23 mouse cellular contexts compared by ENCODE assay signal in the genomic region with DNA sequence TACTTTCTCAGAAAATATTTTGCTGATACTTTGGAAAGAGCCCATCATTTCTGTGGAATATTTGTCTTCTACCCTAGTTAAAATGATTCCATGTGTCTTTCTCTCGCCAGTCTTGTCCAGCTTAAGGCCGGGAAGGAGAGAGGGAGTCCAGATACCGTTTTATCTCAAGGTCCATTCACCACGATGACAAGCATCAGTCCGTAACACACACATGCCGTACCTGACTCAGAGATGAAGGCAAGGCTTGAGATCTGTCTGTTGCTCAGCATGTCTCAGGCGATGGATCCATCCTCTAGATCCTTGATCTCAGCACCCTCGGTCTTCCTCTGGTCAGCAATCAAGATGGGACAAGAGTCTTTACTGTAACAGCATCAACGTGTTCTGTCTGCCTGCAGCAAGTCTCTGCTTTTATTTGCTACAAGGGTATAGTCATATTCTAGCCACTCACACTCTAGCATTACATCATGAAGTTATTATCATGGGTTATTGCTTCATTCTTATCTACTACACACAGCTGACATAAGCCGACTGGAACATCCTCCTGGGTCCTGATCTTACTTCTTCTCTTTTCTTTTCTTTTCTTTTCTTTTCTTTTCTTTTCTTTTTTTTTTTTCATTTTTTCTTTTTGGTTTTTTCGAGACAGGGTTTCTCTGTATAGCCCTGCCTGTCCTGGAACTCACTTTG.
DNase-seq lines count a peak whose midpoint lies in the region; ATAC-seq and TF ChIP-seq lines count a peak whose summit lies in the region.
"Had no signal": no experiment of that assay in that cellular context is flagged by ENCODE, and none has a peak within 500 bp of the region (broad histone marks: within the 10 kb centered on the region; RNA-seq: fewer than 3 reads in every experiment).

No protein-coding gene starts in this region.

- peak; percentile 27 for TF ChIP-seq EP300 in liver, embryonic 14.5 days (IDR thresholded peaks at IDR 0.05; ENCODE audit: low read depth)

- no peak overlapping the region for H3K27ac ChIP-seq in liver, embryonic 14.5 days
- H3K27ac ChIP-seq: embryonic facial prominence, embryonic 15.5 days; forebrain, embryonic 15.5 days; heart, embryonic 10.5 days; hindbrain, embryonic 13.5 days; hindbrain, postnatal 0 days had no signal

- ATAC-seq in G1E (ENCODE audit: extremely low read depth, insufficient number of reproducible peaks, low FRiP score, poor library complexity, severe bottlenecking): peak; percentile 81
- ATAC-seq in liver, embryonic 14.5 days (ENCODE audit: insufficient read depth): peak; percentile 55; the same call in 1 of the 2 replicates
- ATAC-seq in megakaryocyte, adult 5-6 weeks (ENCODE audit: poor library complexity, severe bottlenecking): peak; percentile 54; the same call in 1 of the 2 replicates
- ATAC-seq: CD4-positive, CD25-positive, alpha-beta regulatory T cell, adult 4 months; forebrain, embryonic 15.5 days; hindbrain, postnatal 0 days had no signal

- H3K4me2 ChIP-seq in liver, embryonic 14.5 days (ENCODE audit: low read depth): no peak overlapping the region
- H3K4me2 ChIP-seq: embryonic facial prominence, embryonic 15.5 days; forebrain, embryonic 15.5 days; hindbrain, embryonic 13.5 days had no signal

- H3K27me3 ChIP-seq in G1E (ENCODE audit: insufficient read depth, low read length): no peaks in the 10 kb centered on the region
- no peaks in the 10 kb centered on the region for H3K27me3 ChIP-seq in liver, embryonic 14.5 days (ENCODE audit: control insufficient read depth, insufficient read depth, low read length)
- H3K27me3 ChIP-seq: forebrain, embryonic 15.5 days; hindbrain, embryonic 13.5 days had no signal

- H3K4me1 ChIP-seq in G1E (ENCODE audit: insufficient read depth, low read depth, low read length): peaks cover 8% of the 10 kb centered on the region
- H3K4me1 ChIP-seq in liver, embryonic 14.5 days (replicated peaks; ENCODE audit: control insufficient read depth in 2 of 2, insufficient read depth in 2 of 2, low read length in 1 of 2): peaks cover 0 to 3% of the 10 kb centered on the region in 2 experiments; a peak in 2 of 4 replicates
- H3K4me1 ChIP-seq: embryonic facial prominence, embryonic 15.5 days; forebrain, embryonic 15.5 days; heart, embryonic 10.5 days; hindbrain, embryonic 13.5 days had no signal

- no peaks in the 10 kb centered on the region for H3K36me3 ChIP-seq in G1E (replicated peaks)
- H3K36me3 ChIP-seq in liver, embryonic 14.5 days (replicated peaks; ENCODE audit: control insufficient read depth, insufficient read depth, low read depth): no peaks in the 10 kb centered on the region
- H3K36me3 ChIP-seq: embryonic facial prominence, embryonic 15.5 days; forebrain, embryonic 15.5 days; heart, embryonic 10.5 days; hindbrain, embryonic 13.5 days had no signal

- peak overlapping the region; percentile 47; the same call in 1 of the 2 replicates for H3K4me3 ChIP-seq in G1E (ENCODE audit: low read depth, low read length)
- H3K4me3 ChIP-seq in liver, embryonic 14.5 days (ENCODE audit: insufficient read depth in 1 of 2, low read depth in 2 of 2, low read length in 2 of 2): no peak overlapping the region
- H3K4me3 ChIP-seq: embryonic facial prominence, embryonic 15.5 days; erythroblast, embryonic 14.5 days; forebrain, embryonic 15.5 days; heart, embryonic 10.5 days; hindbrain, embryonic 13.5 days had no signal

- no peak for TF ChIP-seq CTCF in G1E (IDR thresholded peaks at IDR 0.05; ENCODE audit: low read depth, low read length)
- no peak for TF ChIP-seq CTCF in liver, embryonic 14.5 days (IDR thresholded peaks at IDR 0.05; ENCODE audit: low read depth)

- peak; percentile 11 for DNase-seq in G1E (ENCODE audit: low spot score)
- peak; percentile 44 for DNase-seq in MEL-GATA-1-ER (ENCODE audit: extremely low read depth, low read depth)
- peak in 1 of 3 experiments; percentile 4 for DNase-seq in liver, embryonic 14.5 days (ENCODE audit: low read depth in 3 of 3, low spot score in 3 of 3)
- no peak for DNase-seq in right cerebral cortex, postnatal 4 days
- no peak for DNase-seq in thymus, postnatal 25 days
- DNase-seq in thymus, adult 18-20 months: no peak
- no peak for DNase-seq in heart, adult 8-10 months (ENCODE audit: low spot score)
- DNase-seq: adrenal gland, adult 2 months; adrenal gland, postnatal 36 days; B cell, adult 2 months; cerebellum, adult 11-12 months; cerebellum, adult 9-10 months; cerebellum, postnatal 36 days; gastrocnemius, postnatal 36 days; heart, postnatal 10 days had no signal

- no peaks in the 10 kb centered on the region for H3K9me3 ChIP-seq in G1E (replicated peaks)
- no peaks in the 10 kb centered on the region for H3K9me3 ChIP-seq in liver, embryonic 14.5 days (ENCODE audit: control insufficient read depth, low read length)
- H3K9me3 ChIP-seq: embryonic facial prominence, embryonic 15.5 days; forebrain, embryonic 15.5 days; heart, embryonic 10.5 days; hindbrain, embryonic 13.5 days had no signal

- 46% methylated on average over 11 of the region's 11 CpGs for WGBS in liver, embryonic 14.5 days (ENCODE audit: insufficient replicate concordance)

- no peak overlapping the region for H3K9ac ChIP-seq in liver, embryonic 14.5 days (replicated peaks)
- H3K9ac ChIP-seq: embryonic facial prominence, embryonic 15.5 days; forebrain, embryonic 15.5 days; hindbrain, embryonic 13.5 days had no signal

Comparison
In these comparisons a context has a peak if more than half of its experiments do, and no peak if none do; other contexts are left out.
1. DNase-seq: peak in G1E (single experiment) and MEL-GATA-1-ER (single experiment); none in right cerebral cortex, postnatal 4 days (single experiment), thymus, postnatal 25 days (single experiment), thymus, adult 18-20 months (0 of 2) and heart, adult 8-10 months (single experiment).
2. Peak in every context shown above with its lines, with median percentiles within 50 percentile points of each other: ATAC-seq.